ENCODE assay signal across 13 mouse cellular contexts in the genomic region with DNA sequence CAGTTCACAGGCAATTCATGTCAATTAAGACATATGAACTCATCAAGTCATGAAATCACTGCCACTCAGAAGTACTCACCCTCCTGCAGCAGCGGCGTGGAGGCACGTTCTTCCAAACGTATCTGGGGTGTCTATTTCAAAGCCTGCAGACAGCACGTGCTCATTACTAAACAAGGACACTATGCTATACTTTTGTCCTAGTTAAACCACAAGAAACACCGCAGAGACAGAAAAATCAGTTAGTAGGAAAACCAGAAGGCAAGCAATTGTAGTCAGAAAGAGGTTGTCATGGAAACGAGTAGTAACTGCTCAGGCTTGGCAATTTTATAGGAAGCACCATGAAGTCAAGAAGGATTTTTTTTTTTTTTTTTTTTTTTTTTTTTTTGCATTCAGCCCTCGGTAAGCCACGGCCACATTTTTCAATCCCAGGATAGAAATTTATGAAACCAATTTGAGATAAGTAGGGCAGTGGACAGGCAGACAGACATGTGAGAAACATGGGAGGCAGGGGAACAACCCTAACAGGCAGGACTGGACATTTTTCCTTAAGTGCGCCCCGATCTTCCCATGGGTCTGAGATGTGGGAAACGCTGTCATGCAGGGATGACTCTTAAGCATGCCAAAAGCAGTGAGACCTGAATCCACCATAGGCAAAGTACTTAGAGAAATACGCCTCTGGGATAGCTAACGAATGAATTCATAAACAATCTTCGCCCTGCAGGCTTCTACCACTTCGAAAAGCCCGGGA.
DNase-seq lines count a peak whose midpoint lies in the region; ATAC-seq lines count a peak whose summit lies in the region.
"Had no signal": no experiment of that assay in that cellular context is flagged by ENCODE, and none has a peak within 500 bp of the region (broad histone marks: within the 10 kb centered on the region; RNA-seq: fewer than 3 reads in every experiment).

No protein-coding gene starts in this region.

- H3K4me3 ChIP-seq in forebrain, embryonic 12.5 days (replicated peaks) = no peak overlapping the region
- H3K4me3 ChIP-seq in forebrain, embryonic 10.5 days = no peak overlapping the region
- H3K4me3 ChIP-seq in hindbrain, embryonic 14.5 days (replicated peaks; ENCODE audit: low read length) = no peak overlapping the region
- no peak overlapping the region for H3K4me3 ChIP-seq in neural tube, embryonic 15.5 days (replicated peaks)
- H3K4me3 ChIP-seq: liver, embryonic 15.5 days had no signal

- no peak overlapping the region for H3K4me2 ChIP-seq in forebrain, embryonic 12.5 days
- peak overlapping the region; percentile 24; the same call in 1 of the 2 replicates for H3K4me2 ChIP-seq in hindbrain, embryonic 14.5 days (replicated peaks)
- H3K4me2 ChIP-seq in neural tube, embryonic 15.5 days = peak overlapping the region; percentile 25; the same call in 1 of the 2 replicates
- H3K4me2 ChIP-seq: liver, embryonic 15.5 days had no signal

- H3K27me3 ChIP-seq in forebrain, embryonic 12.5 days = no peaks in the 10 kb centered on the region
- no peaks in the 10 kb centered on the region for H3K27me3 ChIP-seq in forebrain, embryonic 10.5 days (ENCODE audit: poor library complexity, severe bottlenecking)
- H3K27me3 ChIP-seq in hindbrain, embryonic 14.5 days (ENCODE audit: control insufficient read depth, insufficient read depth, low read length) = no peaks in the 10 kb centered on the region
- H3K27me3 ChIP-seq in neural tube, embryonic 15.5 days (replicated peaks) = no peaks in the 10 kb centered on the region
- H3K27me3 ChIP-seq: liver, embryonic 15.5 days had no signal

- WGBS in forebrain, embryonic 12.5 days = 67% methylated on average over 17 of the region's 17 CpGs
- 85% methylated on average over 17 of the region's 17 CpGs for WGBS in forebrain, embryonic 10.5 days
- WGBS in hindbrain, embryonic 14.5 days = 48% methylated on average over 17 of the region's 17 CpGs
- 31% methylated on average over 17 of the region's 17 CpGs for WGBS in neural tube, embryonic 15.5 days

- no peaks in the 10 kb centered on the region for H3K9me3 ChIP-seq in forebrain, embryonic 12.5 days
- H3K9me3 ChIP-seq in forebrain, embryonic 10.5 days = no peaks in the 10 kb centered on the region
- H3K9me3 ChIP-seq in hindbrain, embryonic 14.5 days (ENCODE audit: control insufficient read depth, low read length) = no peaks in the 10 kb centered on the region
- no peaks in the 10 kb centered on the region for H3K9me3 ChIP-seq in neural tube, embryonic 15.5 days (replicated peaks)
- H3K9me3 ChIP-seq: liver, embryonic 15.5 days had no signal

- H3K36me3 ChIP-seq in forebrain, embryonic 12.5 days (replicated peaks) = no peaks in the 10 kb centered on the region
- 0 out of 2 replicates have a peak, but pooled peaks cover 2% of the 10 kb centered on the region for H3K36me3 ChIP-seq in forebrain, embryonic 10.5 days (replicated peaks)
- H3K36me3 ChIP-seq in hindbrain, embryonic 14.5 days (replicated peaks; ENCODE audit: control insufficient read depth, insufficient read depth) = 0 out of 2 replicates have a peak, but pooled peaks cover 4% of the 10 kb centered on the region
- no peaks in the 10 kb centered on the region for H3K36me3 ChIP-seq in neural tube, embryonic 15.5 days
- H3K36me3 ChIP-seq: liver, embryonic 15.5 days had no signal

- H3K4me1 ChIP-seq in forebrain, embryonic 12.5 days = peaks cover 10% of the 10 kb centered on the region; the same call in 1 of the 2 replicates
- H3K4me1 ChIP-seq in forebrain, embryonic 10.5 days = peaks cover 9% of the 10 kb centered on the region
- peaks cover 33% of the 10 kb centered on the region for H3K4me1 ChIP-seq in hindbrain, embryonic 14.5 days (replicated peaks; ENCODE audit: control insufficient read depth, insufficient read depth, low read length)
- peaks cover 29% of the 10 kb centered on the region for H3K4me1 ChIP-seq in neural tube, embryonic 15.5 days
- H3K4me1 ChIP-seq: liver, embryonic 15.5 days had no signal

- 0 out of 2 replicates have a peak overlapping the region, but pooled peaks have one; percentile 19 for H3K27ac ChIP-seq in forebrain, embryonic 12.5 days
- no peak overlapping the region for H3K27ac ChIP-seq in forebrain, embryonic 10.5 days
- H3K27ac ChIP-seq in hindbrain, embryonic 14.5 days = peak overlapping the region; percentile 62
- peak overlapping the region; percentile 63 for H3K27ac ChIP-seq in neural tube, embryonic 15.5 days (replicated peaks)
- H3K27ac ChIP-seq: liver, embryonic 15.5 days had no signal

- no peak overlapping the region for H3K9ac ChIP-seq in forebrain, embryonic 12.5 days
- 0 out of 2 replicates have a peak overlapping the region, but pooled peaks have one; percentile 28 for H3K9ac ChIP-seq in hindbrain, embryonic 14.5 days
- no peak overlapping the region for H3K9ac ChIP-seq in neural tube, embryonic 15.5 days (replicated peaks)
- H3K9ac ChIP-seq: liver, embryonic 15.5 days had no signal

- peak; percentile 59 for ATAC-seq in forebrain, embryonic 12.5 days (ENCODE audit: low FRiP score)
- peak; percentile 46 for ATAC-seq in hindbrain, embryonic 14.5 days (ENCODE audit: low FRiP score)
- ATAC-seq in neural tube, embryonic 15.5 days (ENCODE audit: low FRiP score) = peak; percentile 67

- no peak for DNase-seq in forebrain, embryonic 10.5 days (ENCODE audit: extremely low spot score, low spot score)
- peak; percentile 18 for DNase-seq in retina, postnatal 1 day
- DNase-seq in retina, embryonic 14.5 days (ENCODE audit: low spot score) = no peak
- DNase-seq in hindbrain, embryonic 14.5 days (ENCODE audit: low spot score) = peak; percentile 62
- DNase-seq in heart, postnatal 4 days = no peak
- DNase-seq in lung, adult 18-20 months = no peak
- DNase-seq: adrenal gland, postnatal 25 days; cerebellum, adult 9-11 months; gastrocnemius, postnatal 10 days; kidney, adult 11 months had no signal

Comparison
In these comparisons a context has a peak if more than half of its experiments do, and no peak if none do; other contexts are left out.
1. DNase-seq: peak in retina, postnatal 1 day (single experiment) and hindbrain, embryonic 14.5 days (single experiment); none in forebrain, embryonic 10.5 days (single experiment), retina, embryonic 14.5 days (single experiment), heart, postnatal 4 days (single experiment) and lung, adult 18-20 months (0 of 2).
2. Peak in every context shown above with its lines, with median percentiles within 50 percentile points of each other: ATAC-seq.